Mouse (Mus musculus) testis, adult 2 months (tissue): ENCODE data around the gene Eif4ebp2. TPM values are rescaled to one million over a fixed set of nuclear protein-coding genes. Genes with fewer than 3 reads are reported as not detected.

Experiments used
- H3K27ac ChIP-seq: fragments of 200-500 bp; 2 replicates; pipeline ENCODE4 v1.5.1; 2012; ENCODE audit warnings: low read depth, low read length; ENCODE audit not compliant: control insufficient read depth, insufficient read depth
- H3K27me3 ChIP-seq: fragments of 200-500 bp; 2 replicates; pipeline ENCODE4 v1.6.1; 2012; ENCODE audit warnings: mild to moderate bottlenecking, low read length, moderate library complexity; ENCODE audit not compliant: control insufficient read depth, insufficient read depth
- H3K36me3 ChIP-seq: fragments of 200-500 bp; 2 replicates; pipeline ENCODE4 v1.6.1; 2012; ENCODE audit warnings: mild to moderate bottlenecking, low read length; ENCODE audit not compliant: control insufficient read depth, insufficient read depth
- H3K4me1 ChIP-seq: fragments of 200-500 bp; 2 replicates; pipeline ENCODE4 v1.6.1; 2012; ENCODE audit warnings: low read length; ENCODE audit not compliant: control insufficient read depth, insufficient read depth
- H3K4me3 ChIP-seq: fragments of 200-500 bp; 2 replicates; pipeline ENCODE4 v1.5.1; 2012; ENCODE audit warnings: low read depth, mild to moderate bottlenecking, low read length, moderate library complexity, mixed read lengths; ENCODE audit not compliant: control insufficient read depth
- CTCF ChIP-seq: fragments of 200-500 bp; IDR thresholded peaks from 2 replicates; pipeline ENCODE4 v1.5.1; 2012; ENCODE audit warnings: low read depth, mild to moderate bottlenecking, inconsistent platforms, low read length, moderate library complexity; ENCODE audit not compliant: control insufficient read depth, insufficient read depth, insufficient replicate concordance
- POLR2A ChIP-seq: fragments of 200-500 bp; IDR thresholded peaks from 2 replicates; pipeline ENCODE4 v1.6.1; 2012; ENCODE audit warnings: low read depth, mild to moderate bottlenecking, inconsistent platforms, low read length, moderate library complexity; ENCODE audit not compliant: control insufficient read depth
- polyA plus RNA-seq: library from polyadenylated mRNA; depleted of rRNA; stranded (reverse); fragments of >200 nt; gene quantifications from 2 replicates; pipeline ENCODE4 v1.2.3, GENCODE M21; 2012

Gene Eif4ebp2
- polyA plus RNA-seq, 1 experiment = 33.7 TPM

GRCm38 (mm10) chr10:61488522-61489110 lies 36.2 kb upstream of the Eif4ebp2 start:
- Histone ChIP-seq H3K4me1 (0 out of 2 replicates have a peak, but pooled peaks cover 2% of the 10 kb centered on the region), H3K36me3 (no peaks in the 10 kb centered on the region), H3K4me3 (no peak overlapping the region), H3K27ac (no peak overlapping the region), H3K27me3 (no peaks in the 10 kb centered on the region)
- TF ChIP-seq POLR2A = no peak

DNA sequence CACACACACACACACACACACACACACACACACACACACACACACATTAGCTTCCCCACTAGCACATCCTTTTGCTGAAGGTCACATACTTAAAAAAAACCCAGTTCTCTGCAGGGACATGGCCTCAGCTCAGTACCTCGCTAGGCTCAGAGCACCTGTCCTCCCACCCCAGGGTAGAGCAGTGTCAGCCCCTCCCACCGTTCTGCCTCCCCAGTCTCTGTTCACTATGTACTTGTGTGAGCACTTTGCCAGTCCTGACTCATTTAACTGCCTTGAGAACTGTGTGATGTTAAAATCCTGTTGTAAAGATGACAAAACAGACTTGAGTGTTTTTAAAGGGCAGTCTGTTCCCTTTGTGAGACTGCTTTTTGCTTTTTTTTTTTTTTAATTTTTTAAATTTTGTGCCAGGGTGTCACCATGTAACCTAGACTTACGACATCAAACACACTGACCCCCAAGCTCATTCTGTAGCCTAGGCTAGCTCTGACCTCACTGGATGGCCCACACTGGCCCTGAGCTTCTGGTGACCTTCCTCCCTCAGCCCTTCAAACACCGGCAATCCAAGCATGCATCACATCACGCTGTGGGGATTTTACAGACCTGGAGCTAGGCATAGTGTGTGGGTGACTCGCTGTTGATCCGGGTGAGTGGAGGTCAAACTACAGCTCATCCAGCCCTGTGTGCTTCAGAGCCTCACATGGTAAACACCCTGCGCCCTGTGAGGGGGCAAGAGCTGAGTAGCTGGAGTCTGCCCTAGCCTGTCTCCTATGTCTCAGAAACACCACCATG lies 34.3 kb upstream of the Eif4ebp2 start:
- no peak overlapping the region for H3K4me3 ChIP-seq
- H3K27ac ChIP-seq = no peak overlapping the region
- no peaks in the 10 kb centered on the region for H3K27me3 ChIP-seq
- H3K36me3 ChIP-seq = no peaks in the 10 kb centered on the region
- TF ChIP-seq CTCF (no peak), POLR2A (no peak)
- H3K4me1 ChIP-seq = no peaks in the 10 kb centered on the region

DNA sequence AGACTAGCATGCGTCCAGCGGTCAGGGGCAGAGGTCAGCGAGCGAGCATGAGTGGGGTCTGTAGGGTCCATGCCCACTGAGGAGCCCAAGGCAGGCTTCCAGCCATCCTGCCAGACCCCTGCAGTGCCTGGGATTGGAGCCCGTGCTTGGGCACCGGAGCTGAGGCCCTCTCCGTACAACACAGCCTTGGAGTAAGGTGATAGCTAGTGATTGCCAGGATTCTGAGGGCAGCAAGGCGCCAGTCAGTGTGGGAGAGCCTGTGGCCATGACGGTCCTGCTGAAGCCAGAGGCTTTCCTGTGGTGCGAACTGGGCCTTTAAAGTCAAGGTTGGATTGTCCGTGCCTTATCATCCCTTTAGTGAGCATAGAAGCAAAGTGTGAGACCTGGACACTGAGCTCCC lies 32.3 kb upstream of the Eif4ebp2 start:
- H3K36me3 ChIP-seq = no peaks in the 10 kb centered on the region
- no peaks in the 10 kb centered on the region for H3K27me3 ChIP-seq
- H3K4me3 ChIP-seq = no peak overlapping the region
- no peak overlapping the region for H3K27ac ChIP-seq
- no peak for TF ChIP-seq POLR2A
- no peak for TF ChIP-seq CTCF
- no peaks in the 10 kb centered on the region for H3K4me1 ChIP-seq

DNA sequence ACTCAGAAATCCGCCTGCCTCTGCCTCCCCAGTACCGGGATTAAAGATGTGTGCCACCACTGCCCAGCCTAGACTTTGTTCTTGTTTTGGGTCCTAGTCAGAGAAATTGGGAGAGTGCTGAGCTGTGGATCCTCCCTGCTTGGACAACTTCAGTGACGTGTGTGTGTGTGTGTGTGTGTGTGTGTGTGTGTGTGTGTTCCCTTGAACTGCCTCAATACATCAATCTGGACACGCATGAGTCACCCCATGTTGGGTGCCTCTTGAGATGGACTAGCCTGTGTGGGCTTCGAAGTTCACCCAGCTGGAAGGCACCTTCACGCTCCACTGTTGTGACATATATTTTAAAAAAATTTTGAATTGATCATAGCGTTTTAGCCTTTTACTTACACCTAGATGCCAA lies 30.3 kb upstream of the Eif4ebp2 start:
- Histone ChIP-seq H3K4me3 (no peak overlapping the region), H3K36me3 (no peaks in the 10 kb centered on the region), H3K27ac (no peak overlapping the region), H3K4me1 (no peaks in the 10 kb centered on the region), H3K27me3 (no peaks in the 10 kb centered on the region)
- no peak for TF ChIP-seq POLR2A
- no peak for TF ChIP-seq CTCF

DNA sequence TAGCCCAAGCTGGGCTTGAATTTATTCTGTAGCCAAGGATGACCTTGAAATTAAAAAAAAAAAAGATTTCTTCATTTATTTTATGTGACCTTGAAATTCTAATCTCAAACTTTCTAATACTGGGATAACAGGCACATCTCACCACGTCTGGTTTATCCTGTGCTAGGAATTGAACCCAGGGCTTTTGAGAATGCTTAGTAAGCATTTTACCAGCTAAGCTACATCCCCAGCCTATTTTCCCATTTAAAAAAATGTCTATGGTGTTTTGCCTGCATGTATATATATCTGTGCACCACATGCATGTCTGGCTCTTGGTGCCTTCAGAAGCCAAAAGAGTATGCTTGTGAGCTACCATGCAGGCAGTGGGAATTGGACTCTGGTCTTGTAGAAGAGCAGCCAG lies 28.0 kb upstream of the Eif4ebp2 start:
- H3K4me3 ChIP-seq = no peak overlapping the region
- H3K4me1 ChIP-seq = peaks cover 7% of the 10 kb centered on the region
- TF ChIP-seq CTCF (no peak), POLR2A (no peak)
- H3K27ac ChIP-seq = no peak overlapping the region
- no peaks in the 10 kb centered on the region for H3K27me3 ChIP-seq
- H3K36me3 ChIP-seq = no peaks in the 10 kb centered on the region

- Histone ChIP-seq H3K4me1 (peaks cover 7% of the 10 kb centered on the region), H3K27ac (no peak overlapping the region), H3K36me3 (no peaks in the 10 kb centered on the region), H3K27me3 (no peaks in the 10 kb centered on the region), H3K4me3 (no peak overlapping the region)
- TF ChIP-seq CTCF (no peak), POLR2A (no peak)
Observed at GRCm38 (mm10) chr10:61479927-61480326, 27.5 kb upstream of the Eif4ebp2 start.

DNA sequence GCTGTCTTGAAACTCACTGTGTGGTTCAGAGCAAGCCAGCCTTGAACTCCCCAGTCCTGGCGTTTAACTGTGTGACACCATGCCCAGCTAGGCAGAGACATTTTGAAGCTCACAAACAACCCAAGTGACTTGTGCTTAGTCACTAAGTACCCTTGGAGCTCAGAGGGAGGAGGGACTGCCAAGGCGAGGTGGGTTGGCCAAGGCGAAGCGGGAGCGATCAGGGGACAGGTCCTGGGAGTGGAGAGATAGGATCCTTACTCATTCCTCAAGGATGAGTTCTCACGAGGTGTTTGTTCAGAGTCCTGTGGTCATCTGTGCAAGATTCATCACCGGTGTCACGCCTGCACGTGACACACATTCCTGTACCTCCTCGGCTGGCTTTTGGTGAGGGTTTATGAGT lies 27.0 kb upstream of the Eif4ebp2 start:
- H3K4me3 ChIP-seq = no peak overlapping the region
- H3K27me3 ChIP-seq = no peaks in the 10 kb centered on the region
- H3K27ac ChIP-seq = no peak overlapping the region
- TF ChIP-seq CTCF = no peak
- TF ChIP-seq POLR2A = no peak
- peaks cover 7% of the 10 kb centered on the region for H3K4me1 ChIP-seq
- H3K36me3 ChIP-seq = no peaks in the 10 kb centered on the region
